Mouse (Mus musculus): ENCODE measurements around the gene Adra1b. TPM values are rescaled to one million over a fixed set of nuclear protein-coding genes. Genes with fewer than 3 reads are reported as not detected.

The Adra1b gene
- polyA plus RNA-seq, 1 experiment from 2014 or later: 0.98 TPM

DNA sequence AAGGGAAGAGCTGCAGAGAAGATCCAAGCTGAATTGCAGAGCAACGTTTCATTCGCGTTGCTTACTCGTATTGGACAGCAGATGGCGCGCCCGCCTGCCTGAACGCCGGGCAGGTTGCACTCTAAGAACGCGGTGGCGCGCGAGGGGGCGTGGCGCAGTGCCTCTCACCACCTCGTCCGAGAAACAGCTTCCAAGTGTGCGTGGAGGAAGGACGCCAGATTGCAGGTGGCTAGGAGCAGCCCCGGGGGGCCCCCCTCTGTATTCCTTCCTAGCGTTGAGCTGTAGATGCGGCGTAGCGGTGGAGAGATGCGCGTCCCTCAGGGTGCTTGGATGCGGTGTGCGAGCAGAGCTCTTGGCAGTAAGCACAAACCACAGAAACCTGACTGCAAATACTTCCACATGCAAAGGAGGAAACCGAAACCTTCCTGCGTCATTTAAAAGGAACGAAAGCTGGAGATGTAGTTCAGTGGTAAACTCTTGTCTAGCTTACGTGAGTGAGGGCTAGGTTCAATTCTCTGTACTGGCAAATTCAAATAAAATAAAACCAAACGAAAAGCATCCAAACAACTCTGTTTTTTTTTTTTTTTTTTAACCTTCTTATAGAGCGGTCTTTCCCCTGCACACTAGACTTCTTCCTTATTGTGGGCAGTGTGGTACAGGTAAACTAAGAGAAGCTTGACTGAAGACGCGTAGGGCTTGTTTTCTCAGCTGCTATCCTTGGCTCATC is 133.9 kb downstream of the Adra1b start:
- Histone ChIP-seq H3K4me1 (peaks cover 9% of the 10 kb centered on the region), H3K4me2 (replicated peaks) (peak overlapping the region; percentile 89), H3K36me3 (no peaks in the 10 kb centered on the region), H3K9ac (no peak overlapping the region), H3K9me3 (replicated peaks) (no peaks in the 10 kb centered on the region), H3K27me3 (peaks cover 13% of the 10 kb centered on the region), H3K4me3 (replicated peaks) (peak overlapping the region; percentile 52), H3K27ac (replicated peaks) (no peak overlapping the region)
- ATAC-seq (ENCODE audit: insufficient number of reproducible peaks, low FRiP score, low TSS enrichment, low read depth): peak; percentile 57; the same call in 1 of the 2 replicates
- WGBS: 5% methylated on average over 37 of the region's 37 CpGs

GRCm38 (mm10) chr11:43758436-43758835 is 142.6 kb downstream of the Adra1b start:
- H3K9me3 ChIP-seq (replicated peaks): no peaks in the 10 kb centered on the region
- H3K4me1 ChIP-seq: no peaks in the 10 kb centered on the region
- peaks cover 4% of the 10 kb centered on the region; the same call in 1 of the 2 replicates for H3K27me3 ChIP-seq
- 52% methylated on average over 2 of the region's 2 CpGs for WGBS
- no peaks in the 10 kb centered on the region for H3K36me3 ChIP-seq
- no peak overlapping the region for H3K4me3 ChIP-seq (replicated peaks)
- no peak for ATAC-seq (ENCODE audit: insufficient number of reproducible peaks, low FRiP score, low TSS enrichment, low read depth)
- no peak overlapping the region for H3K27ac ChIP-seq (replicated peaks)
- no peak overlapping the region for H3K9ac ChIP-seq
- no peak overlapping the region for H3K4me2 ChIP-seq (replicated peaks)

DNA sequence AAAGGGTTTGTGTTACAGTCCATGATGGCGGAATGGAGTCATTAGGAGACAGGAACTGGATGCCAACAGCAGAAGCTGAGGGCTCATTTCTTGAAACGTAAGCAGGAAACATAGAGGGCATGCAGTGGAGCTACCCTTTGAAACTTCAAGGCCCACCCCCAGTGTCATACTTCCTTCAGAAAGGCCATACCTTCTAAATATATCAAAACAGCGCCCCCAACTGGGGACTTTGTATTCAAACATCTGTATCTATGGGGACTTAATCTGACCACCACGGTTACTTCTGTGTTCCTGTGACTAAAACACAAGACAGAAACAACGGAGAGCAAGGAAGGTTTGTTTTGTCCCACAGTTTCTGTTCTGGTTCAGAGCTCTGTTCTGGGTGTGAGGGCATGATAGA is 145.6 kb downstream of the Adra1b start:
- WGBS: 63% methylated on average over 5 of the region's 5 CpGs
- H3K4me2 ChIP-seq (replicated peaks): no peak overlapping the region

GRCm38 (mm10) chr11:43754568-43754967 is 146.4 kb downstream of the Adra1b start:
- Histone ChIP-seq H3K27me3 (0 out of 2 replicates have a peak, but pooled peaks cover 3% of the 10 kb centered on the region), H3K9me3 (replicated peaks) (no peaks in the 10 kb centered on the region), H3K4me3 (replicated peaks) (no peak overlapping the region), H3K36me3 (no peaks in the 10 kb centered on the region), H3K9ac (no peak overlapping the region), H3K27ac (replicated peaks) (no peak overlapping the region), H3K4me1 (no peaks in the 10 kb centered on the region), H3K4me2 (replicated peaks) (no peak overlapping the region)
- WGBS: 64% methylated on average over 1 of the region's 1 CpGs
- ATAC-seq (ENCODE audit: insufficient number of reproducible peaks, low FRiP score, low TSS enrichment, low read depth): no peak

More for the DNA sequence above, 145.6 kb downstream of the Adra1b start:
- Histone ChIP-seq H3K9ac (no peak overlapping the region), H3K4me3 (replicated peaks) (no peak overlapping the region), H3K4me1 (no peaks in the 10 kb centered on the region), H3K27ac (replicated peaks) (no peak overlapping the region), H3K36me3 (no peaks in the 10 kb centered on the region), H3K27me3 (0 out of 2 replicates have a peak, but pooled peaks cover 3% of the 10 kb centered on the region), H3K9me3 (replicated peaks) (no peaks in the 10 kb centered on the region)
- no peak for ATAC-seq (ENCODE audit: insufficient number of reproducible peaks, low FRiP score, low TSS enrichment, low read depth)

- 0 out of 2 replicates have a peak, but pooled peaks cover 3% of the 10 kb centered on the region for H3K27me3 ChIP-seq
- H3K4me2 ChIP-seq (replicated peaks): no peak overlapping the region
- no peak overlapping the region for H3K4me3 ChIP-seq (replicated peaks)
- no peak overlapping the region for H3K27ac ChIP-seq (replicated peaks)
- 76% methylated on average over 2 of the region's 2 CpGs for WGBS
- no peak for ATAC-seq (ENCODE audit: insufficient number of reproducible peaks, low FRiP score, low TSS enrichment, low read depth)
- no peak overlapping the region for H3K9ac ChIP-seq
- peaks cover 8% of the 10 kb centered on the region for H3K4me1 ChIP-seq
- H3K36me3 ChIP-seq: no peaks in the 10 kb centered on the region
- no peaks in the 10 kb centered on the region for H3K9me3 ChIP-seq (replicated peaks)
Observed at GRCm38 (mm10) chr11:43751542-43751941, 149.5 kb downstream of the Adra1b start.

GRCm38 (mm10) chr11:43747233-43748226 is 153.5 kb downstream of the Adra1b start, which contains the start of gene Ttc1:
TSS of gene Ttc1 (minus strand) at chr11:43748008.
- peak; percentile 96 for ATAC-seq (ENCODE audit: insufficient number of reproducible peaks, low FRiP score, low TSS enrichment, low read depth)
- Histone ChIP-seq H3K4me3 (replicated peaks) (peak within 1 kb of the TSS; percentile 80), H3K27ac (replicated peaks) (peak within 1 kb of the TSS; percentile 58), H3K9me3 (replicated peaks) (no peaks in the 10 kb centered on the region), H3K9ac (peak within 1 kb of the TSS; percentile 69), H3K4me1 (peaks cover 8% of the 10 kb centered on the region), H3K4me2 (replicated peaks) (peak within 1 kb of the TSS; percentile 80), H3K36me3 (peaks cover 24% of the 10 kb centered on the region), H3K27me3 (no peaks in the 10 kb centered on the region)
- 2% methylated on average over 47 of the region's 47 CpGs for WGBS

DNA sequence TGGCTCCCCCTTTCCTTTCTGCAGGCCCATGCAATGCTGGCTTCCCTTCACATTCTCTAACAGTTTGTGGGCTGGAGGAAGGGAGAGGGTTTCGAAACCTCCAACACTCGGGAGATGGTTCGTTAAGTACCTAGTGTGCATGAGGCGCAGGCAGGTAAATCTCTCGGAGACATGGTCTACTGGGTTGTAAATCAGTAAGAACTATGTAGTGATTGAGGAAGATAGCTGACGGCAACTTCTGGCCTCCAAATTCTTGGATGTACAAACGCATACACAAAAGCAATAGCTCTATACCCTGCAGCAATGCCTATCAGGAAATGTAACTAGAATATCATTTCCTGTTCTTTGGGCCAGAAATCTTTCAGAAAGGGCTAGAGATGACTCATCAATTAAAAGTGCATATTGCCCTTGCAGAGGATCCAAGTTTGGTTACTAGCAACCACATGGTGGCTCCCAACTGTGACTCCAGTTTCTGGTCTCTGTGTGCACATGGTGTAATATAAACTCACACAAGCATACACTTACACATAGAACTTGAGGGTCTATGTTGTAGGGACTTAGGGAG is 172.2 kb downstream of the Adra1b start:
- Histone ChIP-seq H3K36me3 (peaks cover 50% of the 10 kb centered on the region), H3K4me2 (replicated peaks) (no peak overlapping the region), H3K27ac (replicated peaks) (no peak overlapping the region), H3K4me3 (replicated peaks) (no peak overlapping the region), H3K9me3 (replicated peaks) (no peaks in the 10 kb centered on the region), H3K27me3 (no peaks in the 10 kb centered on the region), H3K9ac (no peak overlapping the region), H3K4me1 (no peaks in the 10 kb centered on the region)
- no peak for ATAC-seq (ENCODE audit: insufficient number of reproducible peaks, low FRiP score, low TSS enrichment, low read depth)
- WGBS: 77% methylated on average over 7 of the region's 7 CpGs

DNA sequence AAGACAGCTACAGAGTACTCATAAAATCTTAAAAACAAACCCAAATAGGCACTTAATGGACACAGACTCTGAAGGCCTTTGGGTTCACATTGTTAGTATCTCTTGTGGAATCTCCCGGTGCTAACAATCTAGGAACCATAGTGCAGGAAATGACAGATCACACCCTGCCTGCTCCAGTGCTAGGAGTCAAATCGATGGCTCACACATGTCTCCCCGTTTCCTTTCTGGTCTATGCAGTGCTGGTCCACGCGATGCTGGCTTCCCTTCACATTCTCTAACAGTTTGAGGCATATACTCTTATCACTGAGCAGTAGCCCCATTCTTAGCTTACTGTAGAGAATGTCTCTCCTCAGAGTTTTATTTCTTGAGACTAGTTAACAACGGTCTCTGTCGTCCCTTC is 173.2 kb downstream of the Adra1b start:
- WGBS: 78% methylated on average over 7 of the region's 7 CpGs
- Histone ChIP-seq H3K9me3 (replicated peaks) (no peaks in the 10 kb centered on the region), H3K9ac (no peak overlapping the region), H3K27ac (replicated peaks) (no peak overlapping the region), H3K27me3 (no peaks in the 10 kb centered on the region), H3K4me3 (replicated peaks) (no peak overlapping the region), H3K4me1 (no peaks in the 10 kb centered on the region), H3K36me3 (peaks cover 41% of the 10 kb centered on the region), H3K4me2 (replicated peaks) (no peak overlapping the region)
- no peak for ATAC-seq (ENCODE audit: insufficient number of reproducible peaks, low FRiP score, low TSS enrichment, low read depth)

Other genes with a start within 250 kb of the Adra1b start
- 25.0 and 25.1 TPM in 2 replicates for gene Pwwp2a, start 219.2 kb downstream of the Adra1b start, polyA plus RNA-seq (2015; fragmentation: Nextera tagmentation; extraction: Ambion mirVana)
- 60.5 and 64.5 TPM in 2 replicates for gene Ttc1, start 153.2 kb downstream of the Adra1b start, polyA plus RNA-seq (2015; fragmentation: Nextera tagmentation; extraction: Ambion mirVana)

Data from embryonic facial prominence, embryonic 15.5 days (tissue).